Mouse (Mus musculus): ENCODE measurements around the gene Gm21783.
"Not testable (repeated sequence)": the region's sequence is repeated elsewhere in the genome, so short reads cannot be mapped to it uniquely, and the experiment has no call there.

Gm21783 gene

GRCm38 (mm10) chrY:44981163-44981562, at the start of gene Gm21783:
Gm21783 (minus strand) TSS chrY:44981263.
- not testable (repeated sequence) for DNase-seq

Data from spleen, adult 18-20 months (tissue).